Mouse (Mus musculus): ENCODE results near the gene Pde4dip.

Gene Pde4dip

DNA sequence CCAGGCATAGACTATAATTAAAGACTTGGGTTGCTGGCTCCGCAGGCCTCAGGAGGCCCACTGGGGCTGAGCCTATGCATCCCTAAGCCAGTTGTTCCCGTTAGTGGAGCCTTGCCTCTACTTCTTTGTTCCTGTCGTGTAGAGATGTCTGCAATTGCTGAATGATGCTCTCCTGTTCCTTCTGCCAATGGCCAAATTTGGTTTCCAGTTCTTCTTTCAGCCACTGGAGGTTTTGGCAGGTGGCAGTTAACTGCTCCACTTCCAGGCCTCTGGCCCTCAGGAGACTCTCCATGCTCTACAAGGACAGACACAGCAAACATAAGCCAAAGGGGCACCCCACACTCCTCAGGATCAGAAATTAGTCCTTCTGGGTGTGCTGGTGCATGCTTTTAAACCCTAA, 135.6 kb downstream of the Pde4dip start:
- DNase-seq (ENCODE audit: low spot score in 2 of 2), result no peak

DNA sequence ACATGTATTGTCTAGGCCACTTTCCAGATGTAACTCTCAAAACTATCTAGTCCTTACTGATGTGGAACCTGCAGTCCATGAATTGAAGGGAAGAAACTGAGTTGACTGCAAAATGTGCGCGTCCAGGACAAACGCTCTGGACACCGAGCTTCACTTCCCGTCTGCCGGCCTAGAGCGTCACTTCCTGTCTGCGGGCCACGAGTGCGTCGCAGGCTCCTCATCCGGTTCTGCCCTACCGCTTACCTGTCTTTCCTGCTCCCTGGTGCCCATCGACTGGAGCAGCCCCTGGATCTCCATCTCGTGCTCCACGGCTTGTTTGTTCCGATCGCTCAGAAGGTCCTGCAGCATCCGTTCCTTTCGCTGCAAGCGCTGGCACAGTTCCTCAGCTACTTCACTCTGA, 136.9 kb downstream of the Pde4dip start:
- DNase-seq (ENCODE audit: low spot score in 2 of 2), result no peak

DNA sequence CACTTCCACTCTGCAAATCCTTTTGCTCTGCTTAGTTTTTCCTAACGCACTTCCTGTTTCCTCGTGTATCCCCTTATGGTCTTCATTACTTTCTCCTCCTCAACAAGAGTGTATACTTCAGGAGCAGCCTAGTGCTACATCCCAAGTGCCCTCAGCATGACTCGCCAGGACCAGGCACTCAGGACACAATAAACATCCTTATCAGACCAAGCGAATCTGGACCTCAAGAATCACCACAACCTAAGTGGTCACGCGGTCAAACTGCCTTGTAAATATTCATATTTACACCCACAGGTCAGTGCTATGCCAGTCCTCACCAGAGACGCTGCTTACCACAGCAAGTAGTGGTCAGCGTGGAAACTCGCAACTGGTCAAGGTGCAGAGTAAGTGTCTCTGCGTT, 139.7 kb downstream of the Pde4dip start:
- DNase-seq (ENCODE audit: low spot score in 2 of 2), result no peak

DNA sequence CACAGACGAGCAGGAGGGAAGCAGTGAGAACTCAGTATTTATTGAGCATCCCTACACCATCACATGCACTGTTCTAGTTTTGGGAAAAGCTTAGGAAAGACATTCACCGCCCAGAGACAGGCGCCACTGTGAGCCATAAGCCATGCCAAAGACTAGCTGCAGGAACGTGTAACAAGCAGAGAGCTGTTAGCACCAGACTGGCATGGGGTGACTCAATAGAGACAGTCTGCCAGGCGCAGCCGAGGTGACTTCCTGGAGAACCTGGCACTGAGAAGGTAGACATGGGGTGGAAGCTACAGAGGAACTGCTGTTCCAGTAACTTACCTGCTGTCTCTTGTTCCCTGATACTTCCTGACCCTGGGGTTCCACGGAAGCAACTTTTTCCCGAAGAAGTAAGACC, 145.7 kb downstream of the Pde4dip start:
- DNase-seq (ENCODE audit: low spot score in 2 of 2), result no peak

DNA sequence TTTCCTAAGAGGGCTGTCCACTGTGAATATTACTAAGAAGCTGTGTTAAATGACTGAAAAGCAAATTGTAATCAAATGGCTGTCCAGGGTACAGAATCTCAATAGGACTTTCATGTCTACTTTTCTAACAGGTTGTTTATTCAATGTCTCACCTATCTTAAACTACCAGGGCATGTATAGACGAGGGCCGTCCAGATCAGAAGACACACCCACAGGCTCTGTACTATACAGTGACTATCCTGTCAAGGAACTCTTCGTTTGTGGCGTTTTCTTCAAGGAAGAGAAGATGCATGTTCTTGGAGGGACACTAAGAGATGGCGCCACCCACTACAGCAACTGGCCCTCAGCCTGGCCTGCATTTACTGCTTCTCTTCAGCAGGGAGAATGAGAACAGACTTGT, 152.9 kb downstream of the Pde4dip start:
- DNase-seq (ENCODE audit: low spot score in 2 of 2), result no peak

DNA sequence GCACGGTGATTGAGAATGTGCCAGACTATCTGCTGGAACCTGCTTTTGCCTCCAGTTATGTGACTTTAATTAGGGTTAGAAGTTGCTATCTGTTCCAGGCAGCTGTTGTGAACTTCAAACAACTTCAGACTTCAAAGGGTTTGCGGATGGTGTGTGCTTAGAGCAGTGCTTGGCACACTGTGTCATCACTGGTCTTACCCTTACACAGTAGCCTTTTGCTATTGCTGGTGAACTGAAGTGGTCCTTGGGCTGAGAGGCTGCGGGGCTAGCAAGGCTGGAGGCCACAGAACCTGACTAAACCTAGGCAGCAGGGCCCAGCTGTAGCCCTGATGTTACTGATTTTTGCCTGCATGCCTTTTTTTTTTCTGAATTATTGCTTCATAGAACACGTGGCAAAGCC, 154.2 kb downstream of the Pde4dip start:
- no peak for DNase-seq (ENCODE audit: low spot score in 2 of 2)

DNA sequence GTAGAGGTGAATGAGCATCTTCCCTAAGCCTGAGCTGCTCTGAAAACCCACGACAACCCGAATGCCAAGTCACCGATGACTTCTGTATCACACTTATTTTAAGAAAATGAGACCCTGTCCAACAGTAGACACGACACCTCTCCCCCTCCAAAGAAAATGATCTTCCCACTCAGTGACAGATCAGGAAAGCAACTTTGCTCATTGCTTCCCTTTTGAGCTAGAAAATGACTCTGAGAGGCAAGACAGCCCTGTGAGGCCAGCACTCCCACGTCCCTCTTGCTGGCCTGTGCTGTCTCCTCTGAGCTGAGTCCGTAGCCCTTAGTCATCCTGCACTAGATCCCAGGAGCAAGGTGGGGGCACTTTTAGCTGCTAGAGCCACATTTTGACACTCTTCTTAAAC, 155.9 kb downstream of the Pde4dip start:
- no peak for DNase-seq (ENCODE audit: low spot score in 2 of 2)

DNA sequence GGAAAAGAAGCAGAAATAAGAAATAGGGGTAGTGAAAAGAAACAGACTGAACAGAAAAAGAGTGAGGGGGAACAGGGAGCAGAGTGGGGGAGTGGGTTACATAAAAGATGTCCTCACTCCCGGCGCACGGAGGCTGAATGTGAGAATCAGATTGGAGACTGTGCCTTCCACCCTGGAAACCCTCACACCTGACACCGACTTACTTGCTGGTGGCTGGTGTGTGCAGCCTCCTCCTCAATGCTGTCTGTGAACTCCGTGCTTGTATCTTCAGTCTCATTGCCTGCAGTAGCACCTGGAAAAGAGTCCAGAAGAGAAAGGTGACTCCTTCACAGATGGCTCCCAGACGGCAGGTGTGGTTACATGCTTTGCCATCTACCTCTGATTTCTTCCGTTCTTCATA, 157.9 kb downstream of the Pde4dip start:
- DNase-seq (ENCODE audit: low spot score in 2 of 2), result no peak

DNA sequence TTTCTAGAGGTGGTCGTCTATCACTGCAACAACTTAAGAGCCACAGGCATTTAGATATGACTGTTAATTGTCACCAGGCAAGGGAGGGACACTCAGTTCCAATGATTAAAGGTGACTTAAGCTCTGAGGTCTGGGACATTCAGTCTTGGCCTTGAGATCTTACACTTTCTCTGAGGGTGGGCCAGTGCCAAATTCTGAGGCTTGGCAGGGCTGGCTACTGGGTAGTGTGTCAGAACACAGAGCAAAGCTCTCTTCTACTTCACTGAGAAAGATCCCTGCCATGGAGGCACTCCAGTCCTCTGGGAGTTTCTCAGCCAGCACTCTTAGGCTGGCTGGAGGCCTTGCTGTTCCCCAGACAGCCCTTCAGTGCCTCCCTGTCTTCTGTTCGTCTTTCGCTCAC, 158.4 kb downstream of the Pde4dip start:
- no peak for DNase-seq (ENCODE audit: low spot score in 2 of 2)

DNA sequence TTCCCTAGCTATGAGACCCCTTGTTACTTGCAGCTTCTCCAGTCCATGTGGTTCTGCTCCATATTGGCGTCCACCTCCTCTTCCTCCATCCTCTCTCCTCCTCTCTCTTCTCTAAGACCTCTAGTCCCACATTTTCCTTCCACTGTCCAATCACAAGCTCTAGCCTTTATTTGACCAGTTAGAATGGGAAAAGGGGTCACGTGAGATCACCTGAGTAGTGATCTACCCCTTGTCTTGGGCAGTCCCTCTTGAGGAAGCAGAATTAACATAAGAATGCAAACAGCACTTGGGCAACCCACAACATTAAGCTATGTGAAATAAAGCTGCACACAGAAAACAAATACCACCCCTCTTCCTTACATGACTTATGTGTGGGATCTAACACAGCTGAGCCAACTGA, 160.7 kb downstream of the Pde4dip start:
- DNase-seq (ENCODE audit: low spot score in 2 of 2), result no peak

DNA sequence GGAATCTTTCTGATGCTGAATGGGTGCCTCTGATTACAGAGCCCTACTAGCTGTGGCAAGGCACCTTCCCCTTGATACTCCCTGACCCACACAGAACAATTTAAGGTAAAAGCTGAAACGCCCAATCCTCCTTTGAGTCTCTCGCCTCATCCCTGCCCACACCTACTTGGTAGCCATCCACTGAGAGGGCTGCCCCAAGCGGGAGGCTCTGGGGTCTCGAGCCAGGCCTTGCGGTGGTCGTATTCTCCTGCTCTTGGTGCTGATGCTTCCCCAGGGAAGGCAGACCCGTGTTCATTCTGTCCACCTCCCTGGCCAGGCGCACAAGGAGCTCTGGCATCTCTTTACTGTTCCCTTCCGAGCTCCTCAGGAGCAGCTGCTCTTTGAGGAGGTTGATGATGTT, 169.4 kb downstream of the Pde4dip start:
- no peak for DNase-seq (ENCODE audit: low spot score in 2 of 2)

DNA sequence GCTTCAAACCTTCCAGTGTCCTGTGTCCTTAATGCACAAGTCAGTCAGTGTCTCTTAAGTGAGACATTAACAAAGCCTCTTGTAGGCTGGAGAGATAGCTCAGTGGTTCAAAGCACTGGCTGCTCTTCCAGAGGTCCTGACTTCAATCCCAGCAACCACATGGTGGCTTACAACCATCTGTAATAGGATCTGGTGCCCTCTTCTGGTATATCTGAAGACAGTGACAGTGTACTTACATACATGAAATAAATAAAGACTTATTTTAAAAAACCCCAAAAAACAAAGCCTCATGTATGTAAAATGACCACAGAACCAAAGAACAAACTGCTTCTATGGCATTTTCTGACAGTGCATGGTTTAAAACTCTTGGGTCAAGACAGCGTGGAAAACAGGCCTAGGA, 172.6 kb downstream of the Pde4dip start:
- DNase-seq (ENCODE audit: low spot score in 2 of 2), result no peak

DNA sequence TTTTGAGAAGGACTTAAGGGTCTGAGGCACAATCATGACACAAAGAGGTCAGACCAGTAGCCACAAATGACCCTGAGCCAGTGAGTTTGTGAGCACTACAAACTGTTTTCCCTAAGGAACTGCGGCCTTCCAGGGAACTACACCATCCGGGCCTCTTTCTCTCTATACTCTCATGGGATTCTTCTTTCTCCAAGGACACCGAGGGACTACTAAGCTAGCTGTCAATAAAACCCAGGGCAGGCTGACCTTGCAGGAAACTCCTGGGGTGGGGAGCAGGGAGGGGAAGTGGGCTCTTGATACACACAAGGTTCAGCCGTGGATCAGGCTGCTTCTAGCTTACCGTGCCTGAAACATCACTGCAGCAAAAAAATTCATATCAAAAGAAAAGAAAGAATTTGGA, 177.6 kb downstream of the Pde4dip start:
- no peak for DNase-seq (ENCODE audit: low spot score in 2 of 2)

DNA sequence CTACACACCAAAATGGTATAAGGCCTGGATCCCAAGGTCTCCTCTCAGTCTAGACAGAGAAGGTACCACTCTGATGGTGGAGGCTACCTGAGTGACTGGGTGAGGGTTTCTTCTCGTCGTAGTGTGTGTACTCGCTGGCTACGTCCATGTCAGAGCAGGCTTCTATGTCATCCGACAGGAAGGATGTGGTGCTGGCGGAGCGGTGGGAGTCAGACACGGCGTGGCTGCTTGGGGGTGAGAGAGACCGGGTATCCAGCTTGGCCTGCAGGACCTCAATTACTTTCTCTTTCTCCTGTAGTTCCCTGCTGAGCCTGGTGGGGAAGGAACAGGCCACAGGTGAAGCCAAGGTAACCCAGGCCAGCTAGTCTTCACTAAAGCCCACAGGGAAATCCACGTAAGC, 178.4 kb downstream of the Pde4dip start:
- DNase-seq (ENCODE audit: low spot score in 2 of 2), result no peak

DNA sequence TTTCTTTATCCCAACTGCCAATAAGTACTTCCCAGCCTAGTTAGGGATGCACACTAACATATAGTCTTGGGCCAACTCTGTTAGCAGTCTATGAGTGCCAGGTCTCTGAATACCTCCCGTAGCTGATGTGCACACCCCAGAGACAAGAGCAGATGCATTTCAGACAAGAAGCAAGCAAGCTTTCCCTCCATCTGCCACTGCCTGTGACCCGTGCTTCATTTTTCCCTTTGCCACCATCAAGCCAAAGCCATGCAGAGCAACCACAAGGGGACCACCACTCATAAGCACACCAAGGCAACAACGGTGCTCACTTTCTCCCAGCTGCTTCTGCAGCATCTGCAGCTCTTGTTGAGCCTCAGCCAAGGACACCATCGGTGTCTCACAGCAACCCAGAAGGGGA, 181.9 kb downstream of the Pde4dip start:
- no peak for DNase-seq (ENCODE audit: low spot score in 2 of 2)

DNA sequence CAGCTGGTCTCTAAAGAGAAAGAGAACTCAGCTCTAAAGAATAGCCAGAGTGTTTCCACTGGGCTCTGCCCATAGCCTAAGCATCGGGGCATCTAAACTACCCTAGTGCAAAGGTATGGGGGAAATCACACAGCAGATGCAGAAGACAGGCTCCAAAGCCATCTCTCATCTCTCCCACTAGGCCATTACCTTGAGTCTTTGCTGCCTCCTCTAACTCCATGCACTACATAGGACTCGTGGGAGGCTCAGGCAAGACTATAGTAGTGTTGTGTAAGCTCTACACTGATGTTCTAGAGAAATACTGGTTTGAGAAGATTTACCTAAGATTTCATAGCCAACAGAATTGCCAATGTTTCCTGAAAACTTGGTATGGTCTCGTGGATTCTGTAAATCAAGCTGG, 183.0 kb downstream of the Pde4dip start:
- DNase-seq (ENCODE audit: low spot score in 2 of 2), result no peak

DNA sequence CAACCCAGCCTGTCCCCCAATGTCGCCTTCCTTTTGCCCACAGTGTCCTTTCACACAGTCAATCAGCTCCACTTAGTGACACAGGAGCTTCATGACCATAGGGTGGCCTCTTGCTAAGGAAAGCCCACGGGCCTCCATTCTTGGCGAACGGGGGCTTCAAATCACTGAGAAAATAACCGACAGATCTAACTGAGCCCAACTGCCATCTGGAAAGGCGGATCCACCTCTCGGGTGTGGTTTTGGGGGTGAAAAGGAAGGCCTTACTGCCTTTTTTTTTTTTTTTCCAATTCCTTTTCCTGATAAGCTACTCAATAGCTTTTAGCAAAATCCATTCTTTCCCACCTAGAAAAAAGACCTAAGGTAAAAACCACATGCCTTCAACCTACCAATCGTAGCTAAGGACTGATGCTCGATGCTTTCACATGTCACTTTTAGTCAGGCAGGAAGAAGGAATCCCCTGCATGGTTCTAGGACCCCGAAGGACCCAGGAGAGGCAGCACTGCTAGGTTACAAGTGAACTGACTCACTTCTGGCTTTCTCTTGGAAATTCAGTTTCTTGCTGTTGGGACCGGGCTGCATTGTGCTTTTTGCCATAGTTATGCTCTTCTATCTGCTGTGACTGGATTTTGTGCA, 185.9 kb downstream of the Pde4dip start:
- no peak for DNase-seq (ENCODE audit: low spot score in 2 of 2)

DNA sequence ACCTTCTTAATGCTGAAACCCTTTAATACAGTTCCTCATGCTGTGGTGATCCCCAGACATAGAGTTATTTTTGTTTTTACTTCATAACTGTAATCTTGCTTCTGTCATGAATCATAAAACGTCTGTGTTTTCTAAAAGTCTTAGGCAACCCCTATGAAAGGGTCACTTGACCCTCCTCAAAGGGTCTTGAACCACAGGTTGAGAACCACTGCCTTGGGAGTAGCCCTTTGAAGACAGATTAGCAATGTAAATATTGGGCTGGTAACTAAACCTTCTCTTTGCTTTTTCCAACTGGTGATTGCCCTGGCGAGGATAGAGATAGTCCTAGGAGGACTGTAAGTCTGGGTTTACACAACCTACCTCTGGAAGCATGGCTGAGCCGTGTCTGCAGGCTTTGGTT, 187.3 kb downstream of the Pde4dip start:
- DNase-seq (ENCODE audit: low spot score in 2 of 2), result no peak

DNA sequence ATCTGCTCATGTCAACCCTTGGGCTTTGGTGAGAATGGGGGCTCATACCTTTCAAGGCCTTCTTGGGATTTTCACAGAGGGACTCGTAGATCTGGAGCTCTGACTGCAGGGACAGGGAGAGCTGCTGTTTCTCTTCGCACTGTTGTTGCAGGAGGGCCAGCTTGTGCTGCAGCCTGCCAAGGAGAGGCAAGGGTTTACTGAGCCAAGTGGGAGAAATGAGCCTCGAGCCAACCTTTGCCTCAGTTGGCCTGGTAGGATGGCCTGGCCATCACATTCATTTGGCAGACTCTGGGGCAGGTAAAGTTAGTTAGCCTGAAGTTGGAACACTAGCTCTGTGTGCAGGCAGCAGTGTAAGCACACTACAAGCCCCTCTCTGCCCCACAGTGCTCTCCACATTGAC, 189.4 kb downstream of the Pde4dip start:
- DNase-seq (ENCODE audit: low spot score in 2 of 2), result no peak

DNA sequence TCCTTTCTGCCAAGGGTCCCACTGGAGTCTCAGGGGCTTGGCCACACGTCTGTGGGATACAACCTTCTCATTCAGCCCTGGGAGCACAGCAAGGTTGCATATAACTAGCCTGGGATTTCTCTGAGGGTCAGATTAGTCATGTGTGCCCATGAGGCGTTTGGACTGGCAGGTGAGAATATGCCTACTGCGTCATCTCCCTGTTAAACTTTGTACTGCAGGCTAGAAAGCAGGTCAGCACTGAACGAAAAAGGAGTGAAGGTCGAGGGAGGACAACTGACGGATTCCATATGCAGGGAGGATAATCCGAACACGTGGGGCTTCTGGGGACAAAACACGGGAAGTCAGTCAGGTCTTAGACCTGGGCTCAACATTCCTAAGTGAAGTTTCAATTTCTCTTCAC, 191.2 kb downstream of the Pde4dip start:
- DNase-seq (ENCODE audit: low spot score in 2 of 2), result no peak

DNA sequence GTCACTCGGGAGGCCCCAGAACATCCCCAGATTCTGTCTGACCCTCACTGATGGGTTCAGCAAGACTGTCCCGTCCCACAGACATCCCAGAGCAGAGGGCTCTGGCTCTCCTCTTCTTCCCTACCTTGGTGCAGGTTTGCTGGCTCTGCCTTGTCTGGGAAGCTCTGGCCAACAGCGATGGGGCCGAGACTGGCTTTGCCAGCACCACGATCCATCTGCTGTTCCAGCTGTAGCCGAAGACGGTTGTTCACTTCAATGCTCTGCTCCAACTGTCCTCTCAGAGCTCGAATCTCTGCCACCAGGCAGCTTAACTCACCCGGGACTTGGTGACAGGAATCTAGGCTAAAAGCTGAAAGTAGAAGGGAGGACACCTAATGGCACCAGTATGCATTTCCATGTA, 191.6 kb downstream of the Pde4dip start:
- no peak for DNase-seq (ENCODE audit: low spot score in 2 of 2)

DNA sequence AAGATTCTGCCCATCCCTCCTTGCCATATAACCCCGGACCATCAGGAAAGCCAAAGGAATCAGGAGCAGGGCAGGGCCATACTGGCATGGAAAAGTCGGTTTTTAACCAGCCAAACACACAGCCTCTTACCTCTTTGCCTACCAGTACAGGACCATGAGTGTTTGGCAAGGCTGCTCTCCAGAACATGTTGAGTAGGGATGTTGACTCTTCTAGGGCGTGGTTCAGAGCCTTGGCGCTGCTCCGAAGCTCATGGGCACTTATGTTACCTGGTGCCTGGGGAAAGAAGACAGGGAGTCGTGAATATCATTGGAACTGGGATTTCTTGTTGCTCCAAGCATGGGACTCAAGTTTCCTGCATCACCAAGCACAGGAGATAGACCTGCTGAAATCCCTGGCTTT, 194.7 kb downstream of the Pde4dip start:
- no peak for DNase-seq (ENCODE audit: low spot score in 2 of 2)

DNA sequence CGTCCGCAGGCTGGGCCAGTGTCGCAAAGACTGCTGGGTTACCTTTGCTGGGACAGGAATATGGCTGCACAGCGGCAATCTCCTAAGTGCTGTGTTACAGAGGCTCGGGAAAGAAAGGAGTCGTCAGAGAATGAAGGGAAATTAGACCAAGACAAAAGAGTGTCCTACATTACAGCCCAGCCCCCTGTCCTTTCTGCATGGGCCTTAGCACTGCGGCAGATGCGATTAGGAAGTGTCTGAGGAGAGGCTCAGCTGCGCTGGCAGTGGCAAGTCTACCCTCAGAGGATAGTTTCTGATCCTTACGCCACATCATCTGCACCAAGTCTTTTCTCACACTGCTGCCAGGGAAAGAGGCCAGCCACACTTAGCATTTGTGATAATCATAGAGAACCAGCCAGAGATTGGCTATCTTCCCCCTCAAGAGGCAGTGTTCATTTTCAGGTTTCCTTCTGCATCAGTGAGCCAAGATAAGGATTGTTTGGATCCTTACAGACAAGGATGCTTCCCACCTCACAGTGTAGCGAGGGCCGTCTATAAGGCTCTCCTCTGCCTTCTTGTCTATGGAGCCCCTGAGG, 197.0 kb downstream of the Pde4dip start:
- DNase-seq (ENCODE audit: low spot score in 2 of 2), result no peak

DNA sequence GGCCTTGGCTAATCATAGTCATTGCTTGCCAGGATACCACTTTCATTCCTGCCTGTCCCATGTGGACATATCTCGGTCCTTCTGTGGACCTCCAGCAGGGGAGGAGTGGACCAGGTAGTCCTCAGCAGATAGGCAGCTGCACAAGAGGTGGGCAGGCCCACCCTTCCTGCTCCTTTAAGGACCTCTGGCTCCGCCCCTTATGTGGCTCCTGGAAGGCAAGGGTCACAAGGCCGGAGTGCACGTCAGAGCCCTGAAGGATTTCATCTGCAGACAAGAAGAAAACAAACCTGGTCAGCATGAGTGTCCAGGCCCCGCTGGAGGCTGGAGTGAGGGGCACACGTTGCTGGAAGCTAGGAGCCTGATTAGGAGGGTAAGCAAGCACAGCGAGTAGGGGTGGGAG, 197.9 kb downstream of the Pde4dip start:
- DNase-seq (ENCODE audit: low spot score in 2 of 2), result no peak

Measured in spleen, postnatal 36 days (tissue).